Mouse (Mus musculus) heart, embryonic 15.5 days (tissue): ENCODE results near the gene Mbd4. TPM values are rescaled to one million over a fixed set of nuclear protein-coding genes. Genes with fewer than 3 reads are reported as not detected.
"Not testable (repeated sequence)": the region's sequence is repeated elsewhere in the genome, so short reads cannot be mapped to it uniquely, and the experiment has no call there.

Source experiments
- ATAC-seq: fragments of 200-750 bp; cut with Nextera tagmentation; replicated peaks from 2 replicates; pipeline ENCODE4 v1.8.0; 2017; ENCODE audit warnings: low read depth, moderate TSS enrichment; ENCODE audit not compliant: insufficient number of reproducible peaks, insufficient read depth, low FRiP score
- H3K27ac ChIP-seq: fragments of 300-500 bp; sonication (generic); 2 replicates; pipeline ENCODE4 v1.5.1; 2015; ENCODE audit warnings: mild to moderate bottlenecking, inconsistent platforms
- H3K27me3 ChIP-seq: fragments of 300-500 bp; sonication (generic); 2 replicates; pipeline ENCODE4 v1.6.1; 2015; ENCODE audit warnings: inconsistent platforms
- H3K36me3 ChIP-seq: fragments of 300-500 bp; sonication (generic); 2 replicates; pipeline ENCODE4 v1.6.1; 2015; ENCODE audit warnings: mild to moderate bottlenecking, inconsistent platforms
- H3K4me1 ChIP-seq: fragments of 300-500 bp; sonication (generic); replicated peaks from 2 replicates; pipeline ENCODE4 v1.6.1; 2015; ENCODE audit warnings: inconsistent platforms
- H3K4me2 ChIP-seq: fragments of 300-500 bp; sonication (generic); 2 replicates; pipeline ENCODE4 v1.6.1; 2015; ENCODE audit warnings: inconsistent platforms, mild to moderate bottlenecking, moderate library complexity
- H3K4me3 ChIP-seq: fragments of 300-500 bp; sonication (generic); 2 replicates; pipeline ENCODE4 v1.5.1; 2015; ENCODE audit warnings: mild to moderate bottlenecking, inconsistent platforms
- H3K9ac ChIP-seq: fragments of 300-500 bp; sonication (generic); 2 replicates; pipeline ENCODE4 v1.6.1; 2015; ENCODE audit warnings: mild to moderate bottlenecking, inconsistent platforms
- H3K9me3 ChIP-seq: fragments of 300-500 bp; sonication (generic); replicated peaks from 2 replicates; pipeline ENCODE4 v1.6.1; 2016; ENCODE audit warnings: inconsistent platforms
- WGBS: fragments of 180-500 bp; shearing (Covaris S2); methylation state at CpG from one replicate; pipeline ENCODE4 v1.1.7; 2015; ENCODE audit warnings: mixed read lengths; 5-methylcytosine and 5-hydroxymethylcytosine counted together
- polyA plus RNA-seq: library from polyadenylated mRNA; unstranded; fragments of >200 nt; fragmentation: Nextera tagmentation; extraction: Ambion mirVana; gene quantifications from 2 replicates; pipeline ENCODE4 v1.2.1, GENCODE M21; 2015

Gene Mbd4
- polyA plus RNA-seq, 1 experiment from 2014 or later = 9.2 TPM

GRCm38 (mm10) chr6:115888296-115888695 lies 35.1 kb upstream of the Mbd4 start:
- Histone ChIP-seq H3K9me3 (no peaks in the 10 kb centered on the region), H3K9ac (no peak overlapping the region), H3K4me3 (no peak overlapping the region), H3K4me1 (peaks cover 16% of the 10 kb centered on the region), H3K4me2 (no peak overlapping the region), H3K36me3 (peaks cover 24% of the 10 kb centered on the region), H3K27me3 (no peaks in the 10 kb centered on the region), H3K27ac (no peak overlapping the region)
- WGBS = 91% methylated on average over 3 of the region's 3 CpGs
- ATAC-seq = no peak

- Histone ChIP-seq H3K4me2 (no peak overlapping the region), H3K36me3 (peaks cover 24% of the 10 kb centered on the region), H3K27ac (no peak overlapping the region), H3K9me3 (no peaks in the 10 kb centered on the region), H3K4me3 (no peak overlapping the region), H3K4me1 (peaks cover 15% of the 10 kb centered on the region), H3K27me3 (no peaks in the 10 kb centered on the region), H3K9ac (no peak overlapping the region)
- WGBS = 60% methylated on average over 4 of the region's 4 CpGs
- ATAC-seq = no peak
Measured at GRCm38 (mm10) chr6:115886894-115887293, 33.7 kb upstream of the Mbd4 start.

DNA sequence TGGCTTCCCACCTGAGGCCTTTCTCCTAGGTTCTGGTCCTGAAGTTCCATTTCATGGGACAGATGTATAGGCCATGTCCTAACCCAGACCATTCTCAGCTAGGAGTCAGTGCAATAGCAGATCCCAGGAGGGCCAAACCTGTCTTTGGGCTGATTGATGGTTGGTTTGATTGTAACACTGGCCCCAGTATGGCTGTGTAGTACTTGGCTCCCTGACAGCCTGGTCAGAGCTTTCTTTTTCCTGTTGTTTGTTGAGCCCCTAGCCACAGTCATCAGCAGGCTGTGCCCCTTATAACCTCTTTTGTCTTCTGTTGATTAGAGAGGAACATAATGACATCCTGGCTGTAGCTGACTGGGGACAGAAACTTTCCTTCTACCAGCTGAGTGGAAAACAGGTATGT lies 30.8 kb upstream of the Mbd4 start:
- Histone ChIP-seq H3K9me3 (no peaks in the 10 kb centered on the region), H3K4me2 (no peak overlapping the region), H3K36me3 (peaks cover 24% of the 10 kb centered on the region), H3K27me3 (no peaks in the 10 kb centered on the region), H3K9ac (no peak overlapping the region), H3K27ac (peak overlapping the region; percentile 64), H3K4me3 (no peak overlapping the region), H3K4me1 (peaks cover 12% of the 10 kb centered on the region)
- peak; percentile 53; the same call in 1 of the 2 replicates for ATAC-seq

- ATAC-seq = peak; percentile 37; the same call in 1 of the 2 replicates
- peaks cover 13% of the 10 kb centered on the region for H3K4me1 ChIP-seq
- H3K9ac ChIP-seq = no peak overlapping the region
Measured at GRCm38 (mm10) chr6:115880751-115881150, 27.6 kb upstream of the Mbd4 start.

DNA sequence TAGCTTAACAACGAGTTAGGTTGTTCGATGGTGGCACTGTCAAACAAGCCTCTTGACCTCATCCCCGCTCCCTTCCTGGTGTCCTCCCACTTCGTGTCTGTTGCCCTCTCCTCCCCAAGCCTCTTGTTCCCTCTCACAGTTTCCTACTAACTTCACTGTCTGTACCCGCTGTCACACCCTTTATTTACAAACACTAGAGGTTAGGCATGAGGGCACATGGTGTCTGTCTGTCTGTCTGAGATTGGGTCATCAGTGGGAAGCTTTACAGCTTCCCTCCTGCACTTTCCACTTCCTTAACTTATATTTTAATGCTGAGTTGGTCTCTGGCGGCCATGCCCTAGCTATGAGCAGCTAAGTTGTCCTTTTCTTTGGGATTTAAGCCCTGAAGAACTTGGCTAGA lies 26.6 kb upstream of the Mbd4 start:
- Histone ChIP-seq H3K27me3 (no peaks in the 10 kb centered on the region), H3K36me3 (no peaks in the 10 kb centered on the region), H3K4me3 (no peak overlapping the region), H3K4me2 (no peak overlapping the region), H3K9ac (no peak overlapping the region), H3K27ac (peak overlapping the region; percentile 59), H3K4me1 (peaks cover 13% of the 10 kb centered on the region), H3K9me3 (no peaks in the 10 kb centered on the region)
- WGBS = 80% methylated on average over 6 of the region's 6 CpGs
- no peak for ATAC-seq

More at GRCm38 (mm10) chr6:115880751-115881150, 27.6 kb upstream of the Mbd4 start:
- H3K4me3 ChIP-seq = no peak overlapping the region
- peak overlapping the region; percentile 59 for H3K27ac ChIP-seq
- H3K36me3 ChIP-seq = no peaks in the 10 kb centered on the region
- no peaks in the 10 kb centered on the region for H3K27me3 ChIP-seq
- no peaks in the 10 kb centered on the region for H3K9me3 ChIP-seq
- WGBS = 50% methylated on average over 8 of the region's 8 CpGs
- H3K4me2 ChIP-seq = no peak overlapping the region

- WGBS = 57% methylated on average over 6 of the region's 6 CpGs
- H3K9me3 ChIP-seq = no peaks in the 10 kb centered on the region
- peak overlapping the region; percentile 59 for H3K27ac ChIP-seq
- no peak overlapping the region for H3K4me3 ChIP-seq
- no peak for ATAC-seq
- H3K4me2 ChIP-seq = no peak overlapping the region
- no peaks in the 10 kb centered on the region for H3K27me3 ChIP-seq
- no peaks in the 10 kb centered on the region for H3K36me3 ChIP-seq
- H3K4me1 ChIP-seq = peaks cover 13% of the 10 kb centered on the region
- no peak overlapping the region for H3K9ac ChIP-seq
Measured at GRCm38 (mm10) chr6:115878694-115879093, 25.5 kb upstream of the Mbd4 start.

- no peaks in the 10 kb centered on the region for H3K9me3 ChIP-seq
- no peak overlapping the region for H3K4me3 ChIP-seq
- peaks cover 13% of the 10 kb centered on the region for H3K4me1 ChIP-seq
- H3K27me3 ChIP-seq = no peaks in the 10 kb centered on the region
- no peak overlapping the region for H3K4me2 ChIP-seq
- no peak overlapping the region for H3K9ac ChIP-seq
- no peaks in the 10 kb centered on the region for H3K36me3 ChIP-seq
- no peak overlapping the region for H3K27ac ChIP-seq
- 69% methylated on average over 2 of the region's 2 CpGs for WGBS
- ATAC-seq = no peak
Measured at GRCm38 (mm10) chr6:115877239-115877638, 24.1 kb upstream of the Mbd4 start.

DNA sequence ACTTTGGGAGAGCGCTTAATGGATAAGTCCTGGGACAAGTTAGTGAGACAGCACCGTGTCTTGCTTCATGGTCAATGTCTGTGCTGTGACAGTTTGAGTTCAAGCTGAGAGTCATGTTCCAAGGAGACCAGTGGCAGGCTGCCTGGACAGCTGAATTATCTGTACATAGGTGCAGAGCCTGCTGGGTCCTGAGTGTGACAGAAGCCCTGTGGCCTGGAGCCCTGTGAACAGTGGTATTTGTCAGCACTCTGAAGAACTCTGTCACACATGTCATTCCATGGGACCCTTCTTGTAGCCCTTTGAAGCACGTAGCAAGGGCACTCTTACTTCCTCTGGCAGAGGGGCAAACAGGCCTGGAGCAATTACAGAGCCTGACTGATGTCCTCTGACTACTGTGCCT lies 18.1 kb upstream of the Mbd4 start:
- H3K4me1 ChIP-seq, H3K36me3 ChIP-seq, H3K4me3 ChIP-seq, H3K9ac ChIP-seq, H3K4me2 ChIP-seq, H3K27ac ChIP-seq, H3K27me3 ChIP-seq, H3K9me3 ChIP-seq: not testable (repeated sequence)
- peak; percentile 71 for ATAC-seq
- WGBS = no CpG with 5 or more reads among the region's 3 CpGs

GRCm38 (mm10) chr6:115867157-115867556 lies 14.0 kb upstream of the Mbd4 start:
- no CpG with 5 or more reads among the region's 3 CpGs for WGBS
- not testable (repeated sequence) for H3K4me2 ChIP-seq, H3K9me3 ChIP-seq, H3K27ac ChIP-seq, H3K9ac ChIP-seq, H3K27me3 ChIP-seq, H3K4me3 ChIP-seq, H3K36me3 ChIP-seq
- H3K4me1 ChIP-seq = peaks cover 21% of the 10 kb centered on the region
- peak; percentile 55 for ATAC-seq

DNA sequence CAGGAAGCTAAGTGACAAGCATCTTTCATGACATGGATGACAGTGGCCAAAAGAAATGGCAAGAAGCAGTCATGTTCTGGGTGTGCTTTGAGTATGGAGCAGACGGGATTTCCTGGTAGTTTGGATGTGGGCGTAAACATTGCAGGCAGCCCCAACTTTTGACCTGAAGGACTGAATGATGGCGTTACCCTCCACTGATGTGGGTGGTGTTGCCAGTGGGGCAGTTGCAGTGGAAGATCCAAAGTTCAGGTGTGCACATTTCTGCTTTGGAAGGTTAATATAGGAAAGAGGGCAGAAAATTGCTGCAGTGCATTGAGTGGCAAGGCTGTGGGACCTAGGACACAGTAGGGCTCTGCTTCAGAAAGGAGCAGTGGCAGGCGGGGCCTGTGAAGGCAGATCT lies 12.1 kb upstream of the Mbd4 start:
- no peak overlapping the region for H3K27ac ChIP-seq
- no peak overlapping the region for H3K9ac ChIP-seq
- H3K4me2 ChIP-seq = no peak overlapping the region
- no peak for ATAC-seq
- no peaks in the 10 kb centered on the region for H3K9me3 ChIP-seq
- H3K4me3 ChIP-seq = no peak overlapping the region
- H3K27me3 ChIP-seq = no peaks in the 10 kb centered on the region
- H3K4me1 ChIP-seq = peaks cover 22% of the 10 kb centered on the region
- no peaks in the 10 kb centered on the region for H3K36me3 ChIP-seq
- WGBS = 94% methylated on average over 4 of the region's 4 CpGs

DNA sequence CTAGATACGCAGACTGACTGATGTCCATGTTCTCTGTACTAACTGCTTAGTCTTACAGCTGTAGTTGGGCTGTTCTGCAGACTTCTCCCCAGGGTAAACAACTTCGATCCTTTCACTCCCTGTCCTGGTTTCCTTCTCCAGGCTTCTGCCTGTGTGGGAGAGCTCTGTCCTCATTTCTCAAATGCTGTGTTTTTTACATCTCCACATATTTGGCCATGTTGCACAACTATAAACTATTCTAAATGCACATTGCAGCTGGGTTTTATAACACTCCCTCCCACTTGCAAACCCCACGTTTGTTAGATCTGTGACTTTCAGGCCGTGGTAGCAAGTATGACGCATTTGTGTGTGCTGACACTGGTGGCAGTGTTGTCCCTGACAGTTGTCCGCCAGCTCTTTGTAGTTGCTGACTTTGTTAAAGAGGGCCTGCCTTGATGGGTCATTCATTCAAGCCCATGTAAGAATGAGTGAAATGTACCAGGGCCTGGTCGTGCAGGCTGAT lies 10.2 kb upstream of the Mbd4 start:
- Histone ChIP-seq H3K36me3 (no peaks in the 10 kb centered on the region), H3K9ac (no peak overlapping the region), H3K4me1 (peaks cover 24% of the 10 kb centered on the region), H3K4me3 (no peak overlapping the region), H3K27me3 (no peaks in the 10 kb centered on the region), H3K4me2 (no peak overlapping the region), H3K27ac (peak overlapping the region; percentile 48), H3K9me3 (no peaks in the 10 kb centered on the region)
- no peak for ATAC-seq
- WGBS = 45% methylated on average over 7 of the region's 7 CpGs

- Histone ChIP-seq H3K4me2 (no peak overlapping the region), H3K27ac (no peak overlapping the region), H3K9me3 (no peaks in the 10 kb centered on the region), H3K4me3 (no peak overlapping the region), H3K36me3 (no peaks in the 10 kb centered on the region), H3K9ac (no peak overlapping the region), H3K4me1 (peaks cover 40% of the 10 kb centered on the region), H3K27me3 (no peaks in the 10 kb centered on the region)
- ATAC-seq = no peak
- 52% methylated on average over 7 of the region's 7 CpGs for WGBS
Measured at GRCm38 (mm10) chr6:115860027-115860556, 6.9 kb upstream of the Mbd4 start.
